Mouse (Mus musculus) heart, embryonic 11.5 days (tissue): ENCODE measurements around the gene Stox2. TPM values are rescaled to one million over a fixed set of nuclear protein-coding genes. Genes with fewer than 3 reads are reported as not detected.

Experiments used
- ATAC-seq: fragments of 200-750 bp; cut with Nextera tagmentation; replicated peaks from 2 replicates; pipeline ENCODE4 v1.8.0; 2017; ENCODE audit warnings: moderate library complexity; ENCODE audit not compliant: insufficient number of reproducible peaks, low FRiP score, low TSS enrichment
- H3K27ac ChIP-seq: fragments of 300-500 bp; sonication (generic); 2 replicates; pipeline ENCODE4 v1.5.1; 2014; ENCODE audit warnings: mild to moderate bottlenecking, low read depth, low read length
- H3K27me3 ChIP-seq: fragments of 300-500 bp; sonication (generic); 2 replicates; pipeline ENCODE4 v1.6.1; 2014; ENCODE audit warnings: mild to moderate bottlenecking, low read length, mixed read lengths; ENCODE audit not compliant: control insufficient read depth, insufficient read depth
- H3K36me3 ChIP-seq: fragments of 300-500 bp; sonication (generic); 2 replicates; pipeline ENCODE4 v1.6.1; 2014; ENCODE audit warnings: mild to moderate bottlenecking, low read length, moderate library complexity, mixed read lengths; ENCODE audit not compliant: control insufficient read depth, insufficient read depth
- H3K4me1 ChIP-seq: fragments of 300-500 bp; sonication (generic); 2 replicates; pipeline ENCODE4 v1.6.1; 2014; ENCODE audit warnings: low read length; ENCODE audit not compliant: control insufficient read depth, insufficient read depth
- H3K4me2 ChIP-seq: fragments of 300-500 bp; sonication (generic); 2 replicates; pipeline ENCODE4 v1.6.1; 2014; ENCODE audit warnings: mild to moderate bottlenecking, moderate library complexity
- H3K4me3 ChIP-seq: fragments of 300-500 bp; sonication (generic); 2 replicates; pipeline ENCODE4 v1.5.1; 2014; ENCODE audit warnings: low read depth, low read length
- H3K9ac ChIP-seq: fragments of 300-500 bp; sonication (generic); 2 replicates; pipeline ENCODE4 v1.6.1; 2014; ENCODE audit warnings: mild to moderate bottlenecking, low read depth, low read length, moderate library complexity
- H3K9me3 ChIP-seq: fragments of 300-500 bp; sonication (generic); replicated peaks from 2 replicates; pipeline ENCODE4 v1.6.1; 2016; ENCODE audit warnings: low read length; ENCODE audit not compliant: control insufficient read depth
- WGBS: fragments of 180-500 bp; shearing (Covaris S2); extraction: QIAGEN DNeasy Blood & Tissue Kit; methylation state at CpG from one replicate; pipeline ENCODE4 v1.1.7; 2014; ENCODE audit not compliant: insufficient replicate concordance; 5-methylcytosine and 5-hydroxymethylcytosine counted together
- polyA plus RNA-seq: library from polyadenylated mRNA; unstranded; fragments of >200 nt; fragmentation: Nextera tagmentation; extraction: Ambion mirVana; gene quantifications from 2 replicates; pipeline ENCODE4 v1.2.1, GENCODE M21; 2014

Stox2 gene
- polyA plus RNA-seq, 1 experiment from 2014 or later, result 10.6 TPM

- H3K4me2 ChIP-seq, result peak overlapping the region; percentile 90
- peak overlapping the region; percentile 90 for H3K9ac ChIP-seq
- WGBS, result under 1% methylated on average over 82 of the region's 97 CpGs
- peak; percentile 83 for ATAC-seq
- H3K4me3 ChIP-seq, result peak overlapping the region; percentile 79
- H3K36me3 ChIP-seq, result no peaks in the 10 kb centered on the region
- peaks cover 4% of the 10 kb centered on the region; the same call in 1 of the 2 replicates for H3K27me3 ChIP-seq
- no peaks in the 10 kb centered on the region for H3K9me3 ChIP-seq
- peak overlapping the region; percentile 85 for H3K27ac ChIP-seq
- peaks cover 7% of the 10 kb centered on the region; the same call in 1 of the 2 replicates for H3K4me1 ChIP-seq
Observed at GRCm38 (mm10) chr8:47288866-47289541, 157.2 kb downstream of the Stox2 start.

GRCm38 (mm10) chr8:47288131-47288865 lies 157.9 kb downstream of the Stox2 start:
- Histone ChIP-seq H3K4me3 (peak overlapping the region; percentile 79), H3K27ac (peak overlapping the region; percentile 85), H3K4me2 (peak overlapping the region; percentile 90), H3K4me1 (peaks cover 7% of the 10 kb centered on the region; the same call in 1 of the 2 replicates), H3K9ac (peak overlapping the region; percentile 90), H3K36me3 (no peaks in the 10 kb centered on the region), H3K9me3 (no peaks in the 10 kb centered on the region), H3K27me3 (peaks cover 4% of the 10 kb centered on the region; the same call in 1 of the 2 replicates)
- WGBS, result under 1% methylated on average over 76 of the region's 78 CpGs
- ATAC-seq, result peak; percentile 41

- Histone ChIP-seq H3K36me3 (no peaks in the 10 kb centered on the region), H3K9me3 (no peaks in the 10 kb centered on the region), H3K4me3 (peak overlapping the region; percentile 79), H3K9ac (peak overlapping the region; percentile 90), H3K27me3 (peaks cover 4% of the 10 kb centered on the region; the same call in 1 of the 2 replicates), H3K4me2 (peak overlapping the region; percentile 90), H3K4me1 (peaks cover 7% of the 10 kb centered on the region; the same call in 1 of the 2 replicates), H3K27ac (no peak overlapping the region)
- peak; percentile 40; the same call in 1 of the 2 replicates for ATAC-seq
- WGBS, result under 1% methylated on average over 32 of the region's 33 CpGs
Observed at GRCm38 (mm10) chr8:47287641-47288130, 158.5 kb downstream of the Stox2 start.

- no peak for ATAC-seq
- no peaks in the 10 kb centered on the region for H3K36me3 ChIP-seq
- peak overlapping the region; percentile 90 for H3K9ac ChIP-seq
Observed at GRCm38 (mm10) chr8:47287201-47287621, 159.0 kb downstream of the Stox2 start.

GRCm38 (mm10) chr8:47286081-47286700 lies 160.0 kb downstream of the Stox2 start:
- Histone ChIP-seq H3K4me3 (peak overlapping the region; percentile 79), H3K27ac (no peak overlapping the region), H3K27me3 (peaks cover 4% of the 10 kb centered on the region; the same call in 1 of the 2 replicates), H3K9ac (no peak overlapping the region), H3K4me1 (peaks cover 9% of the 10 kb centered on the region; the same call in 1 of the 2 replicates), H3K36me3 (no peaks in the 10 kb centered on the region), H3K4me2 (peak overlapping the region; percentile 90), H3K9me3 (no peaks in the 10 kb centered on the region)
- 72% methylated on average over 12 of the region's 12 CpGs for WGBS
- ATAC-seq, result no peak

More at GRCm38 (mm10) chr8:47287201-47287621, 159.0 kb downstream of the Stox2 start:
- H3K27me3 ChIP-seq, result peaks cover 4% of the 10 kb centered on the region; the same call in 1 of the 2 replicates
- H3K9me3 ChIP-seq, result no peaks in the 10 kb centered on the region
- peaks cover 8% of the 10 kb centered on the region; the same call in 1 of the 2 replicates for H3K4me1 ChIP-seq
- H3K4me2 ChIP-seq, result peak overlapping the region; percentile 90
- H3K4me3 ChIP-seq, result peak overlapping the region; percentile 79
- 1% methylated on average over 16 of the region's 16 CpGs for WGBS
- no peak overlapping the region for H3K27ac ChIP-seq

- Histone ChIP-seq H3K4me2 (no peak overlapping the region), H3K27me3 (peaks cover 4% of the 10 kb centered on the region; the same call in 1 of the 2 replicates), H3K9me3 (no peaks in the 10 kb centered on the region), H3K9ac (no peak overlapping the region), H3K27ac (no peak overlapping the region), H3K4me1 (peaks cover 9% of the 10 kb centered on the region; the same call in 1 of the 2 replicates), H3K36me3 (no peaks in the 10 kb centered on the region), H3K4me3 (no peak overlapping the region)
- ATAC-seq, result no peak
- WGBS, result 70% methylated on average over 6 of the region's 6 CpGs
Observed at GRCm38 (mm10) chr8:47285435-47285834, 160.7 kb downstream of the Stox2 start.

- Histone ChIP-seq H3K27ac (no peak overlapping the region), H3K4me2 (no peak overlapping the region), H3K27me3 (peaks cover 4% of the 10 kb centered on the region; the same call in 1 of the 2 replicates), H3K9me3 (no peaks in the 10 kb centered on the region), H3K4me1 (peaks cover 9% of the 10 kb centered on the region; the same call in 1 of the 2 replicates), H3K9ac (no peak overlapping the region), H3K4me3 (no peak overlapping the region), H3K36me3 (no peaks in the 10 kb centered on the region)
- 83% methylated on average over 21 of the region's 21 CpGs for WGBS
- no peak for ATAC-seq
Observed at GRCm38 (mm10) chr8:47284329-47285326, 161.5 kb downstream of the Stox2 start.
